29 mouse cellular contexts compared by ENCODE assay signal in genomic region chr11:101435831-101436230, GRCm38 (mm10). TPM values are rescaled to one million over a fixed set of nuclear protein-coding genes. Genes with fewer than 3 reads are reported as not detected.
DNase-seq lines count a peak whose midpoint lies in the region; ATAC-seq and TF ChIP-seq lines count a peak whose summit lies in the region.
"Had no signal": no experiment of that assay in that cellular context is flagged by ENCODE, and none has a peak within 500 bp of the region (broad histone marks: within the 10 kb centered on the region; RNA-seq: fewer than 3 reads in every experiment).

No protein-coding gene starts in this region.

- no peak for TF ChIP-seq EP300 in liver, postnatal 0 days (IDR thresholded peaks at IDR 0.05; ENCODE audit: low read depth)
- no peak for TF ChIP-seq EP300 in stomach, postnatal 0 days (optimal IDR thresholded peaks at IDR 0.05)

- H3K4me3 ChIP-seq in liver, embryonic 11.5 days (ENCODE audit: low read depth, low read length): no peak overlapping the region
- H3K4me3 ChIP-seq in liver, postnatal 0 days (ENCODE audit: low read depth, low read length): no peak overlapping the region
- no peak overlapping the region for H3K4me3 ChIP-seq in stomach, embryonic 15.5 days (replicated peaks)
- no peak overlapping the region for H3K4me3 ChIP-seq in stomach, postnatal 0 days (ENCODE audit: low read depth, low read length)
- no peak overlapping the region for H3K4me3 ChIP-seq in liver, embryonic 13.5 days (replicated peaks)
- H3K4me3 ChIP-seq: gastrocnemius, adult 2 months; heart, embryonic 12.5 days; heart, embryonic 15.5 days; hindbrain, embryonic 10.5 days; hindbrain, embryonic 13.5 days; intestine, embryonic 15.5 days had no signal

- peaks cover 18% of the 10 kb centered on the region for H3K36me3 ChIP-seq in liver, embryonic 11.5 days (ENCODE audit: control insufficient read depth, insufficient read depth, low read length)
- H3K36me3 ChIP-seq in liver, postnatal 0 days (replicated peaks; ENCODE audit: insufficient read depth, low read length): peaks cover 32% of the 10 kb centered on the region
- peaks cover 21% of the 10 kb centered on the region for H3K36me3 ChIP-seq in stomach, embryonic 15.5 days
- H3K36me3 ChIP-seq in stomach, postnatal 0 days (ENCODE audit: control insufficient read depth, insufficient read depth, low read length): peaks cover 13% of the 10 kb centered on the region
- H3K36me3 ChIP-seq in liver, embryonic 13.5 days: peaks cover 42% of the 10 kb centered on the region

- 66% methylated on average over 4 of the region's 4 CpGs for WGBS in liver, embryonic 11.5 days
- 55% methylated on average over 4 of the region's 4 CpGs for WGBS in liver, postnatal 0 days (ENCODE audit: insufficient replicate concordance)
- WGBS in stomach, embryonic 15.5 days: 65% methylated on average over 4 of the region's 4 CpGs
- 60% methylated on average over 4 of the region's 4 CpGs for WGBS in stomach, postnatal 0 days
- WGBS in liver, embryonic 13.5 days (ENCODE audit: insufficient replicate concordance): 40% methylated on average over 4 of the region's 4 CpGs

- no peak for TF ChIP-seq CTCF in liver, postnatal 0 days (IDR thresholded peaks at IDR 0.05; ENCODE audit: low read depth)
- TF ChIP-seq CTCF in stomach, postnatal 0 days (IDR thresholded peaks at IDR 0.05; ENCODE audit: low read depth): no peak

- ATAC-seq in liver, embryonic 11.5 days (replicated peaks; ENCODE audit: low FRiP score): peak; percentile 31; the same call in 1 of the 2 replicates
- ATAC-seq in liver, postnatal 0 days: no peak
- 0 out of 2 replicates have a peak, but pooled peaks have one; percentile 50 for ATAC-seq in stomach, embryonic 15.5 days (ENCODE audit: insufficient read depth, low FRiP score, low read depth)
- no peak for ATAC-seq in stomach, postnatal 0 days (ENCODE audit: low FRiP score, low TSS enrichment)
- peak; percentile 39 for ATAC-seq in liver, embryonic 13.5 days (ENCODE audit: low read depth)
- ATAC-seq: forebrain, embryonic 14.5 days; forebrain, postnatal 0 days; hindbrain, embryonic 16.5 days; intestine, embryonic 15.5 days had no signal

- no peaks in the 10 kb centered on the region for H3K27me3 ChIP-seq in liver, embryonic 11.5 days (replicated peaks; ENCODE audit: control insufficient read depth, insufficient read depth, low read length)
- no peaks in the 10 kb centered on the region for H3K27me3 ChIP-seq in liver, postnatal 0 days (ENCODE audit: insufficient read depth, low read length)
- H3K27me3 ChIP-seq in stomach, embryonic 15.5 days (replicated peaks): no peaks in the 10 kb centered on the region
- no peaks in the 10 kb centered on the region for H3K27me3 ChIP-seq in stomach, postnatal 0 days (ENCODE audit: control insufficient read depth, insufficient read depth, low read length)
- no peaks in the 10 kb centered on the region for H3K27me3 ChIP-seq in liver, embryonic 13.5 days
- H3K27me3 ChIP-seq: CH12.LX; heart, embryonic 12.5 days; heart, embryonic 15.5 days; hindbrain, embryonic 13.5 days; intestine, embryonic 15.5 days had no signal

- intact Hi-C loops in gastrocnemius, postnatal 36 days (cut with DNase I): no loop called here

- H3K9me3 ChIP-seq in liver, embryonic 11.5 days (ENCODE audit: control insufficient read depth, low read length): no peaks in the 10 kb centered on the region
- no peaks in the 10 kb centered on the region for H3K9me3 ChIP-seq in liver, postnatal 0 days (ENCODE audit: low read length)
- H3K9me3 ChIP-seq in stomach, embryonic 15.5 days: no peaks in the 10 kb centered on the region
- no peaks in the 10 kb centered on the region for H3K9me3 ChIP-seq in stomach, postnatal 0 days (ENCODE audit: control insufficient read depth, low read length)
- H3K9me3 ChIP-seq in liver, embryonic 13.5 days (replicated peaks): no peaks in the 10 kb centered on the region
- H3K9me3 ChIP-seq: heart, embryonic 12.5 days; heart, embryonic 15.5 days; hindbrain, embryonic 10.5 days; hindbrain, embryonic 13.5 days; intestine, embryonic 15.5 days had no signal

- H3K4me2 ChIP-seq in liver, embryonic 11.5 days: no peak overlapping the region
- H3K4me2 ChIP-seq in liver, postnatal 0 days (ENCODE audit: low read depth, low read length): no peak overlapping the region
- H3K4me2 ChIP-seq in stomach, embryonic 15.5 days: no peak overlapping the region
- H3K4me2 ChIP-seq in stomach, postnatal 0 days (replicated peaks; ENCODE audit: low read depth): no peak overlapping the region
- no peak overlapping the region for H3K4me2 ChIP-seq in liver, embryonic 13.5 days
- H3K4me2 ChIP-seq: heart, embryonic 12.5 days; heart, embryonic 15.5 days; hindbrain, embryonic 13.5 days; intestine, embryonic 15.5 days had no signal

- H3K27ac ChIP-seq in liver, embryonic 11.5 days (ENCODE audit: low read depth, low read length): no peak overlapping the region
- H3K27ac ChIP-seq in liver, postnatal 0 days (ENCODE audit: low read depth): no peak overlapping the region
- no peak overlapping the region for H3K27ac ChIP-seq in stomach, embryonic 15.5 days
- no peak overlapping the region for H3K27ac ChIP-seq in stomach, postnatal 0 days (replicated peaks)
- no peak overlapping the region for H3K27ac ChIP-seq in liver, embryonic 13.5 days
- H3K27ac ChIP-seq: gastrocnemius, adult 2 months; heart, embryonic 15.5 days; hindbrain, embryonic 10.5 days; hindbrain, embryonic 13.5 days; intestine, embryonic 15.5 days had no signal

- no peaks in the 10 kb centered on the region for H3K4me1 ChIP-seq in liver, embryonic 11.5 days (replicated peaks; ENCODE audit: control insufficient read depth, insufficient read depth, low read length)
- no peaks in the 10 kb centered on the region for H3K4me1 ChIP-seq in liver, postnatal 0 days (ENCODE audit: insufficient read depth)
- no peaks in the 10 kb centered on the region for H3K4me1 ChIP-seq in stomach, embryonic 15.5 days
- H3K4me1 ChIP-seq in stomach, postnatal 0 days (replicated peaks; ENCODE audit: control insufficient read depth, insufficient read depth): no peaks in the 10 kb centered on the region
- H3K4me1 ChIP-seq in liver, embryonic 13.5 days (replicated peaks): no peaks in the 10 kb centered on the region; the same call in 1 of the 2 replicates
- H3K4me1 ChIP-seq: heart, embryonic 12.5 days; heart, embryonic 15.5 days; intestine, embryonic 15.5 days had no signal

- H3K9ac ChIP-seq in liver, embryonic 11.5 days (ENCODE audit: low read depth, low read length): no peak overlapping the region
- no peak overlapping the region for H3K9ac ChIP-seq in liver, postnatal 0 days (replicated peaks)
- H3K9ac ChIP-seq in stomach, embryonic 15.5 days: no peak overlapping the region
- no peak overlapping the region for H3K9ac ChIP-seq in stomach, postnatal 0 days (ENCODE audit: low read length)
- H3K9ac ChIP-seq in liver, embryonic 13.5 days: no peak overlapping the region
- H3K9ac ChIP-seq: forebrain, postnatal 0 days; heart, embryonic 12.5 days; heart, embryonic 15.5 days; hindbrain, embryonic 13.5 days; intestine, embryonic 15.5 days had no signal

- no peak for DNase-seq in liver, embryonic 11.5 days (ENCODE audit: low spot score)
- DNase-seq in liver, postnatal 0 days: no peak
- no peak for DNase-seq in stomach, postnatal 0 days (ENCODE audit: low spot score)
- DNase-seq in liver, embryonic 13.5 days: no peak
- DNase-seq in gastrocnemius, postnatal 36 days: no peak
- DNase-seq: adrenal gland, adult 2 months; adrenal gland, postnatal 14 days; B cell, adult 2 months; cerebellum, adult 11 months; cerebellum, adult 2 months; cerebellum, adult 9-11 months; cerebellum, postnatal 25 days; embryo, embryonic 11 days; forebrain, postnatal 0 days; gastrocnemius, adult 2 months; gastrocnemius, postnatal 14 days; heart, adult 18-20 months; heart, postnatal 10 days; heart, postnatal 36 days had no signal

RNA-seq across cellular contexts. Expression of gene Rpl27, which starts 6.3 kb away (rescaled TPM):
- polyA plus RNA-seq in liver, embryonic 11.5 days (2014; fragmentation: Nextera tagmentation; extraction: Ambion mirVana): 553 and 579 TPM in 2 replicates
- polyA plus RNA-seq in liver, postnatal 0 days (2015; fragmentation: Nextera tagmentation; extraction: Ambion mirVana): 205 and 213 TPM in 2 replicates
- polyA plus RNA-seq in stomach, embryonic 15.5 days (2015; fragmentation: Nextera tagmentation; extraction: Ambion mirVana): 284 and 331 TPM in 2 replicates
- 317 and 371 TPM in 2 replicates for polyA plus RNA-seq in stomach, postnatal 0 days (2015; fragmentation: Nextera tagmentation; extraction: Ambion mirVana)
- 344 and 360 TPM in 2 replicates for polyA plus RNA-seq in liver, embryonic 13.5 days (2015; fragmentation: Nextera tagmentation; extraction: Ambion mirVana)
- 10 to 100 TPM; 35.1 to 42.1 TPM for total RNA-seq in gastrocnemius, postnatal 36 days (2021)

RNA-seq across cellular contexts. Expression of gene Ptges3l, which starts 10.7 kb away (rescaled TPM):
- 3.2 and 5.0 TPM in 2 replicates for polyA plus RNA-seq in liver, embryonic 11.5 days (2014; fragmentation: Nextera tagmentation; extraction: Ambion mirVana)
- polyA plus RNA-seq in liver, postnatal 0 days (2015; fragmentation: Nextera tagmentation; extraction: Ambion mirVana): 0.65 and 1.0 TPM in 2 replicates
- 14.5 and 17.5 TPM in 2 replicates for polyA plus RNA-seq in stomach, embryonic 15.5 days (2015; fragmentation: Nextera tagmentation; extraction: Ambion mirVana)
- 11.1 and 13.4 TPM in 2 replicates for polyA plus RNA-seq in stomach, postnatal 0 days (2015; fragmentation: Nextera tagmentation; extraction: Ambion mirVana)
- 0.66 and 1.2 TPM in 2 replicates for polyA plus RNA-seq in liver, embryonic 13.5 days (2015; fragmentation: Nextera tagmentation; extraction: Ambion mirVana)
- 100 to 1,000 TPM in 1 of 2 experiments, 10 to 100 TPM in 1; 83.5 to 111 TPM for total RNA-seq in gastrocnemius, postnatal 36 days (2021)
- total RNA-seq: common myeloid progenitor, adult 5-6 weeks had no signal

RNA-seq across cellular contexts. Expression of gene Rundc1, which starts 10.9 kb away (rescaled TPM):
- 12.6 and 13.4 TPM in 2 replicates for polyA plus RNA-seq in liver, embryonic 11.5 days (2014; fragmentation: Nextera tagmentation; extraction: Ambion mirVana)
- 4.3 and 4.4 TPM in 2 replicates for polyA plus RNA-seq in liver, postnatal 0 days (2015; fragmentation: Nextera tagmentation; extraction: Ambion mirVana)
- polyA plus RNA-seq in stomach, embryonic 15.5 days (2015; fragmentation: Nextera tagmentation; extraction: Ambion mirVana): 20.7 and 20.8 TPM in 2 replicates
- polyA plus RNA-seq in stomach, postnatal 0 days (2015; fragmentation: Nextera tagmentation; extraction: Ambion mirVana): 11.3 and 11.5 TPM in 2 replicates
- polyA plus RNA-seq in liver, embryonic 13.5 days (2015; fragmentation: Nextera tagmentation; extraction: Ambion mirVana): 6.0 and 6.9 TPM in 2 replicates
- total RNA-seq in gastrocnemius, postnatal 36 days (2021): 1 to 10 TPM; 6.7 to 7.9 TPM

RNA-seq across cellular contexts. Expression of gene Gm27029, which starts 11.2 kb away (rescaled TPM):
- 8.7 and 9.2 TPM in 2 replicates for polyA plus RNA-seq in liver, embryonic 11.5 days (2014; fragmentation: Nextera tagmentation; extraction: Ambion mirVana)
- 0.49 and 1.5 TPM in 2 replicates for polyA plus RNA-seq in liver, postnatal 0 days (2015; fragmentation: Nextera tagmentation; extraction: Ambion mirVana)
- polyA plus RNA-seq in stomach, embryonic 15.5 days (2015; fragmentation: Nextera tagmentation; extraction: Ambion mirVana): 6.9 and 12.3 TPM in 2 replicates
- 3.1 TPM in 2 replicates for polyA plus RNA-seq in stomach, postnatal 0 days (2015; fragmentation: Nextera tagmentation; extraction: Ambion mirVana)
- polyA plus RNA-seq in liver, embryonic 13.5 days (2015; fragmentation: Nextera tagmentation; extraction: Ambion mirVana): 3.7 TPM in 2 replicates
- total RNA-seq in gastrocnemius, postnatal 36 days (2021): 10 to 100 TPM in 1 of 2 experiments, 1 to 10 TPM in 1; 8.1 to 13.0 TPM

RNA-seq across cellular contexts. Expression of gene Ifi35, which starts 12.4 kb away (rescaled TPM):
- polyA plus RNA-seq in liver, embryonic 11.5 days (2014; fragmentation: Nextera tagmentation; extraction: Ambion mirVana): 31.2 and 34.6 TPM in 2 replicates
- 27.2 and 28.2 TPM in 2 replicates for polyA plus RNA-seq in liver, postnatal 0 days (2015; fragmentation: Nextera tagmentation; extraction: Ambion mirVana)
- 24.2 and 24.5 TPM in 2 replicates for polyA plus RNA-seq in stomach, embryonic 15.5 days (2015; fragmentation: Nextera tagmentation; extraction: Ambion mirVana)
- 37.4 and 37.5 TPM in 2 replicates for polyA plus RNA-seq in stomach, postnatal 0 days (2015; fragmentation: Nextera tagmentation; extraction: Ambion mirVana)
- 31.4 and 33.0 TPM in 2 replicates for polyA plus RNA-seq in liver, embryonic 13.5 days (2015; fragmentation: Nextera tagmentation; extraction: Ambion mirVana)
- total RNA-seq in gastrocnemius, postnatal 36 days (2021): 10 to 100 TPM in 1 of 2 experiments, 1 to 10 TPM in 1; 9.1 to 13.0 TPM

Comparison
In these comparisons a context has a peak if more than half of its experiments do, and no peak if none do; other contexts are left out.
1. ATAC-seq: peak in liver, embryonic 11.5 days (single experiment), stomach, embryonic 15.5 days (single experiment) and liver, embryonic 13.5 days (single experiment); none in liver, postnatal 0 days (single experiment) and stomach, postnatal 0 days (single experiment).